24 mouse cellular contexts compared by ENCODE assay signal in genomic region chr8:84194224-84194743, GRCm38 (mm10). TPM values are rescaled to one million over a fixed set of nuclear protein-coding genes. Genes with fewer than 3 reads are reported as not detected.
DNase-seq lines count a peak whose midpoint lies in the region; ATAC-seq lines count a peak whose summit lies in the region.
"Had no signal": no experiment of that assay in that cellular context is flagged by ENCODE, and none has a peak within 500 bp of the region (broad histone marks: within the 10 kb centered on the region; RNA-seq: fewer than 3 reads in every experiment).

No protein-coding gene starts in this region.

- no peak for ATAC-seq in CD4-positive, CD25-positive, alpha-beta regulatory T cell, adult 4 months
- no peak for ATAC-seq in midbrain, embryonic 11.5 days (ENCODE audit: low FRiP score)
- ATAC-seq in midbrain, embryonic 13.5 days = no peak
- no peak for ATAC-seq in neural tube, embryonic 15.5 days (ENCODE audit: low FRiP score)
- ATAC-seq: forebrain, embryonic 15.5 days; inflammation-experienced regulatory T-cells, adult 6 months; intestine, postnatal 0 days; Patski had no signal

- H3K4me2 ChIP-seq in midbrain, embryonic 11.5 days = no peak overlapping the region
- H3K4me2 ChIP-seq in midbrain, embryonic 13.5 days (replicated peaks) = no peak overlapping the region
- H3K4me2 ChIP-seq in neural tube, embryonic 15.5 days = no peak overlapping the region
- H3K4me2 ChIP-seq: embryonic facial prominence, embryonic 12.5 days; forebrain, embryonic 15.5 days; heart, embryonic 11.5 days; heart, embryonic 15.5 days; hindbrain, embryonic 15.5 days had no signal

- 76% methylated on average over 3 of the region's 3 CpGs for WGBS in midbrain, embryonic 11.5 days
- 76% methylated on average over 3 of the region's 3 CpGs for WGBS in midbrain, embryonic 13.5 days
- 75% methylated on average over 3 of the region's 3 CpGs for WGBS in limb, embryonic 10.5 days
- WGBS in neural tube, embryonic 15.5 days = 64% methylated on average over 3 of the region's 3 CpGs

- no peaks in the 10 kb centered on the region for H3K36me3 ChIP-seq in midbrain, embryonic 11.5 days (ENCODE audit: control insufficient read depth, insufficient read depth, low read length)
- H3K36me3 ChIP-seq in midbrain, embryonic 13.5 days = no peaks in the 10 kb centered on the region
- H3K36me3 ChIP-seq in limb, embryonic 10.5 days = no peaks in the 10 kb centered on the region
- H3K36me3 ChIP-seq in neural tube, embryonic 15.5 days = no peaks in the 10 kb centered on the region
- H3K36me3 ChIP-seq: embryonic facial prominence, embryonic 12.5 days; forebrain, embryonic 15.5 days; heart, embryonic 15.5 days; hindbrain, embryonic 15.5 days had no signal

- H3K9ac ChIP-seq in midbrain, embryonic 11.5 days (ENCODE audit: low read length) = no peak overlapping the region
- H3K9ac ChIP-seq in midbrain, embryonic 13.5 days (replicated peaks) = no peak overlapping the region
- H3K9ac ChIP-seq in neural tube, embryonic 15.5 days (replicated peaks) = no peak overlapping the region
- H3K9ac ChIP-seq: embryonic facial prominence, embryonic 12.5 days; forebrain, embryonic 15.5 days; heart, embryonic 15.5 days; hindbrain, embryonic 15.5 days had no signal

- no peak overlapping the region for H3K27ac ChIP-seq in midbrain, embryonic 11.5 days (ENCODE audit: low read depth, low read length)
- H3K27ac ChIP-seq in midbrain, embryonic 13.5 days = no peak overlapping the region
- H3K27ac ChIP-seq in limb, embryonic 10.5 days = peak overlapping the region; percentile 58; the same call in 1 of the 2 replicates
- H3K27ac ChIP-seq in neural tube, embryonic 15.5 days (replicated peaks) = no peak overlapping the region
- H3K27ac ChIP-seq: embryonic facial prominence, embryonic 12.5 days; forebrain, embryonic 15.5 days; heart, embryonic 15.5 days; hindbrain, embryonic 15.5 days had no signal

- H3K4me3 ChIP-seq in midbrain, embryonic 11.5 days (ENCODE audit: low read depth, low read length) = no peak overlapping the region
- no peak overlapping the region for H3K4me3 ChIP-seq in midbrain, embryonic 13.5 days (replicated peaks)
- H3K4me3 ChIP-seq in limb, embryonic 10.5 days = no peak overlapping the region
- H3K4me3 ChIP-seq in neural tube, embryonic 15.5 days (replicated peaks) = no peak overlapping the region
- H3K4me3 ChIP-seq: embryonic facial prominence, embryonic 12.5 days; forebrain, embryonic 15.5 days; heart, embryonic 15.5 days; hindbrain, embryonic 15.5 days had no signal

- DNase-seq in CD4-positive, CD25-positive, alpha-beta regulatory T cell, adult 2 months (ENCODE audit: low read depth, low spot score) = peak; percentile 14
- peak; percentile 49 for DNase-seq in midbrain, embryonic 11.5 days (ENCODE audit: low spot score, missing footprints)
- DNase-seq in R1 (ENCODE audit: low read depth, low spot score) = peak; percentile 99
- DNase-seq in limb, embryonic 10.5 days (ENCODE audit: low spot score) = no peak
- no peak for DNase-seq in layer of hippocampus, adult 8-10 months (ENCODE audit: low spot score in 2 of 2)
- DNase-seq: adrenal gland, adult 8-10 months; adrenal gland, postnatal 36 days; cerebellum, adult 11 months; cerebellum, adult 8-10 months; embryo, embryonic 11 days; gastrocnemius, postnatal 14 days had no signal

- H3K9me3 ChIP-seq in midbrain, embryonic 11.5 days (ENCODE audit: control insufficient read depth, low read length) = no peaks in the 10 kb centered on the region
- H3K9me3 ChIP-seq in midbrain, embryonic 13.5 days = no peaks in the 10 kb centered on the region
- H3K9me3 ChIP-seq in limb, embryonic 10.5 days (replicated peaks) = no peaks in the 10 kb centered on the region
- H3K9me3 ChIP-seq in neural tube, embryonic 15.5 days (replicated peaks) = no peaks in the 10 kb centered on the region
- H3K9me3 ChIP-seq: embryonic facial prominence, embryonic 12.5 days; forebrain, embryonic 15.5 days; heart, embryonic 15.5 days; hindbrain, embryonic 15.5 days had no signal

- peaks cover 24% of the 10 kb centered on the region for H3K4me1 ChIP-seq in midbrain, embryonic 11.5 days (ENCODE audit: control insufficient read depth, insufficient read depth, low read length)
- peaks cover 33% of the 10 kb centered on the region for H3K4me1 ChIP-seq in midbrain, embryonic 13.5 days (replicated peaks)
- peaks cover 50% of the 10 kb centered on the region for H3K4me1 ChIP-seq in limb, embryonic 10.5 days
- peaks cover 39% of the 10 kb centered on the region for H3K4me1 ChIP-seq in neural tube, embryonic 15.5 days

- peaks cover 3% of the 10 kb centered on the region; the same call in 1 of the 2 replicates for H3K27me3 ChIP-seq in midbrain, embryonic 11.5 days (ENCODE audit: control insufficient read depth, insufficient read depth, low read length)
- H3K27me3 ChIP-seq in midbrain, embryonic 13.5 days = peaks cover 4% of the 10 kb centered on the region; the same call in 1 of the 2 replicates
- no peaks in the 10 kb centered on the region for H3K27me3 ChIP-seq in limb, embryonic 10.5 days (ENCODE audit: low read depth, poor library complexity, severe bottlenecking)
- no peaks in the 10 kb centered on the region for H3K27me3 ChIP-seq in neural tube, embryonic 15.5 days (replicated peaks)
- H3K27me3 ChIP-seq: embryonic facial prominence, embryonic 12.5 days; forebrain, embryonic 15.5 days; heart, embryonic 15.5 days; hindbrain, embryonic 15.5 days; Patski had no signal

RNA-seq across cellular contexts. Expression of gene Nanos3, which starts 9.3 kb away (rescaled TPM):
- polyA plus RNA-seq in CD4-positive, CD25-positive, alpha-beta regulatory T cell, adult 4 months (2017; shearing (Covaris generic)) = under 1 TPM in 1 of 2 experiments, not detected in 1; 0.81 TPM
- 4.7 and 4.9 TPM in 2 replicates for polyA plus RNA-seq in midbrain, embryonic 11.5 days (2014; fragmentation: Nextera tagmentation; extraction: Ambion mirVana)
- polyA plus RNA-seq in midbrain, embryonic 13.5 days (2015; fragmentation: Nextera tagmentation; extraction: Ambion mirVana) = 8.8 and 11.6 TPM in 2 replicates
- 3.1 and 3.2 TPM in 2 replicates for polyA plus RNA-seq in limb, embryonic 10.5 days (2016; fragmentation: Nextera tagmentation; extraction: Ambion mirVana)
- 7.4 and 11.9 TPM in 2 replicates for polyA plus RNA-seq in neural tube, embryonic 15.5 days (2015; fragmentation: Nextera tagmentation; extraction: Ambion mirVana)
- 1 to 10 TPM; 1.0 to 3.7 (median 2.8) TPM for total RNA-seq in layer of hippocampus, adult 8-10 months (2022)
- total RNA-seq: CH12.LX; common myeloid progenitor, adult 5-6 weeks had no signal
- polyA plus RNA-seq: inflammation-experienced regulatory T-cells, adult 6 months had no signal

RNA-seq across cellular contexts. Expression of gene Zswim4, which starts 42.6 kb away (rescaled TPM):
- polyA plus RNA-seq in CD4-positive, CD25-positive, alpha-beta regulatory T cell, adult 4 months (2017; shearing (Covaris generic)) = 1 to 10 TPM; 3.3 to 4.3 TPM
- polyA plus RNA-seq in midbrain, embryonic 11.5 days (2014; fragmentation: Nextera tagmentation; extraction: Ambion mirVana) = 19.4 and 24.7 TPM in 2 replicates
- polyA plus RNA-seq in midbrain, embryonic 13.5 days (2015; fragmentation: Nextera tagmentation; extraction: Ambion mirVana) = 44.9 and 47.4 TPM in 2 replicates
- polyA plus RNA-seq in limb, embryonic 10.5 days (2016; fragmentation: Nextera tagmentation; extraction: Ambion mirVana) = 40.1 and 44.4 TPM in 2 replicates
- polyA plus RNA-seq in neural tube, embryonic 15.5 days (2015; fragmentation: Nextera tagmentation; extraction: Ambion mirVana) = 14.8 and 16.0 TPM in 2 replicates
- total RNA-seq in layer of hippocampus, adult 8-10 months (2022) = 10 to 100 TPM; 15.1 to 17.6 (median 16.6) TPM

RNA-seq across cellular contexts. Expression of gene 4930432K21Rik, which starts 46.5 kb away (rescaled TPM):
- 1 to 10 TPM; 1.1 to 3.2 TPM for polyA plus RNA-seq in CD4-positive, CD25-positive, alpha-beta regulatory T cell, adult 4 months (2017; shearing (Covaris generic))
- polyA plus RNA-seq in midbrain, embryonic 11.5 days (2014; fragmentation: Nextera tagmentation; extraction: Ambion mirVana) = 0.83 and 0.86 TPM in 2 replicates
- polyA plus RNA-seq in midbrain, embryonic 13.5 days (2015; fragmentation: Nextera tagmentation; extraction: Ambion mirVana) = 2.3 and 2.7 TPM in 2 replicates
- 1.5 and 2.3 TPM in 2 replicates for polyA plus RNA-seq in limb, embryonic 10.5 days (2016; fragmentation: Nextera tagmentation; extraction: Ambion mirVana)
- polyA plus RNA-seq in neural tube, embryonic 15.5 days (2015; fragmentation: Nextera tagmentation; extraction: Ambion mirVana) = 2.0 and 2.6 TPM in 2 replicates
- total RNA-seq in layer of hippocampus, adult 8-10 months (2022) = 1 to 10 TPM; 2.1 to 3.5 (median 2.6) TPM

RNA-seq across cellular contexts. Expression of gene Cc2d1a, which starts 46.5 kb away (rescaled TPM):
- polyA plus RNA-seq in CD4-positive, CD25-positive, alpha-beta regulatory T cell, adult 4 months (2017; shearing (Covaris generic)) = 10 to 100 TPM; 12.7 to 19.2 TPM
- 7.6 and 8.9 TPM in 2 replicates for polyA plus RNA-seq in midbrain, embryonic 11.5 days (2014; fragmentation: Nextera tagmentation; extraction: Ambion mirVana)
- polyA plus RNA-seq in midbrain, embryonic 13.5 days (2015; fragmentation: Nextera tagmentation; extraction: Ambion mirVana) = 24.5 and 24.7 TPM in 2 replicates
- 22.6 and 24.8 TPM in 2 replicates for polyA plus RNA-seq in limb, embryonic 10.5 days (2016; fragmentation: Nextera tagmentation; extraction: Ambion mirVana)
- 41.3 and 43.7 TPM in 2 replicates for polyA plus RNA-seq in neural tube, embryonic 15.5 days (2015; fragmentation: Nextera tagmentation; extraction: Ambion mirVana)
- total RNA-seq in layer of hippocampus, adult 8-10 months (2022) = 10 to 100 TPM; 54.1 to 61.7 (median 57.8) TPM

RNA-seq across cellular contexts. Expression of gene D8Ertd738e, which starts 55.2 kb away (rescaled TPM):
- 100 to 1,000 TPM; 365 to 370 TPM for polyA plus RNA-seq in CD4-positive, CD25-positive, alpha-beta regulatory T cell, adult 4 months (2017; shearing (Covaris generic))
- 281 and 304 TPM in 2 replicates for polyA plus RNA-seq in midbrain, embryonic 11.5 days (2014; fragmentation: Nextera tagmentation; extraction: Ambion mirVana)
- polyA plus RNA-seq in midbrain, embryonic 13.5 days (2015; fragmentation: Nextera tagmentation; extraction: Ambion mirVana) = 261 and 273 TPM in 2 replicates
- polyA plus RNA-seq in limb, embryonic 10.5 days (2016; fragmentation: Nextera tagmentation; extraction: Ambion mirVana) = 420 and 449 TPM in 2 replicates
- 263 and 280 TPM in 2 replicates for polyA plus RNA-seq in neural tube, embryonic 15.5 days (2015; fragmentation: Nextera tagmentation; extraction: Ambion mirVana)
- total RNA-seq in layer of hippocampus, adult 8-10 months (2022) = 100 to 1,000 TPM in 2 of 4 experiments, 10 to 100 TPM in 2; 94.5 to 137 (median 106) TPM

Comparison
In these comparisons a context has a peak if more than half of its experiments do, and no peak if none do; other contexts are left out.
1. DNase-seq: peak in CD4-positive, CD25-positive, alpha-beta regulatory T cell, adult 2 months (single experiment), midbrain, embryonic 11.5 days (single experiment) and R1 (single experiment); none in limb, embryonic 10.5 days (single experiment) and layer of hippocampus, adult 8-10 months (0 of 2).